Mouse (Mus musculus): ENCODE results near the gene Cenpq. TPM values are rescaled to one million over a fixed set of nuclear protein-coding genes. Genes with fewer than 3 reads are reported as not detected.

The Cenpq gene
- polyA plus RNA-seq (2015; fragmentation: Nextera tagmentation; extraction: Ambion mirVana) = 15.5 and 15.8 TPM in 2 replicates

DNA sequence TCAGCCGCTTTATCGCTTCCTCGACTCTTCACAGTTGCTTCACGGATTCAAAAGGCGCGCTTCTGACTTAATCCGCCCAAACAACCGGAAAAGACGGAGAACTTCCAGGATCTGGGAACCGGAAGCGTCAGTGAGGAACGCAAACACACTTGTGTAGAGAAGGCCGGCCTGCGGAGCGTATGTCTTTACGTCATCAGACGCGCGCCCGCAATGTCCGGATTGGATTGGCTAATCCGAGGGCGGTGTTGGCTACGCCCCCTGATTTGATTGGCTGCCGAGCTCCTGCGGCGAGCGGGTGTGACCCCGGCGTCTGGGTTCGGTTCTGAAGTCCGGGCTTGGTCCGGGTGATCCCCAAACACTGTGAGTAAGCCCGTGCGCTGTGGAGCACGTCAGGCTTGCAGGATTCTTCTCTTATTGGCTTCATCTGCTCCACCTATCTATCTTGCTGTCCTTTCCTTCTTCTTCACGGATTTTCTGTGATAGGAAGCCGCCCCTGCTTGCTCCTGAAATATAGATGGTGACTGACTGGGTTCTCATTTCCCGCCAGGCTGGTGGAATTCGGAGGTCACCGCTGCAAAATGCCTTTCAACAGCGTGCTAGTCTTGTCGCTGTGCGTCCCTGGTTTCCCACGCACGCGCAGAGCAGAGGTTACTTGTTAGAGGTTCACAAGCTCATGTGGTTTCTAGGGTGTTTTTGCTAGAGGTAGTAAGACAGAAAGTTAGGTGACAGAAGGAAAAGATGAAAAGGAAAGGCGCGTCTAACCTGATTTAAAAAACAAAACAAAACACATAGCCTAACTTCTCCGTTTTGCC is at the start of gene Cenpq, which contains the start of gene Mut:
Gene Cenpq, minus strand, starts transcription at position 628 of the 812 bp plus-strand sequence.
Gene Mut, plus strand, starts transcription at position 266 of the 812 bp plus-strand sequence.
- Histone ChIP-seq H3K4me1 (peaks cover 18% of the 10 kb centered on the region), H3K9ac (peak within 1 kb of the TSS; percentile 85), H3K4me2 (peak within 1 kb of the TSS; percentile 91), H3K27me3 (replicated peaks) (no peaks in the 10 kb centered on the region), H3K4me3 (peak within 1 kb of the TSS; percentile 71), H3K9me3 (no peaks in the 10 kb centered on the region), H3K36me3 (peaks cover 34% of the 10 kb centered on the region), H3K27ac (replicated peaks) (peak within 1 kb of the TSS; percentile 93)
- WGBS = under 1% methylated on average over 50 of the region's 50 CpGs
- ATAC-seq (ENCODE audit: extremely low read depth, insufficient number of reproducible peaks, low FRiP score, low TSS enrichment) = peak; percentile 100

DNA sequence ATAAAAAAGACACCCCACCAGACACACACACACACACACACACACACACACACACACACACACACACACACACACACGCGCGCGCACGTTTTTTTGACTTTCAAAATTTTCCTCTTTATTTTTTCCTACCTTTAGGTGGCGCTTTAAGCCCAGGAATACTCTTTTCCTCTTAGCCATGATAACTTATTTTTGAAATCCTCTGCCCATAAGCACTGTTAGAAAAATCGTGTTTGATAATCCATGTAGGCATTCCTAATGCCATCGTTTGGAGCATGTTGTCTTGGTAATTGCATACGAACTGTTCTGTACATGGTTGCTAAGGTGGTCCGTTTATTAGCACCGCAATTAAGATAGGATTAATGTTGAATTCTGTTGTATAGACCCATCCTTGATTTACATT is 43.1 kb upstream of the Cenpq start:
- no peak overlapping the region for H3K9ac ChIP-seq
- no peaks in the 10 kb centered on the region for H3K27me3 ChIP-seq (replicated peaks)
- no peak for ATAC-seq (ENCODE audit: extremely low read depth, insufficient number of reproducible peaks, low FRiP score, low TSS enrichment)
- no peaks in the 10 kb centered on the region for H3K4me1 ChIP-seq
- H3K36me3 ChIP-seq = no peaks in the 10 kb centered on the region
- H3K4me2 ChIP-seq = no peak overlapping the region
- 68% methylated on average over 11 of the region's 11 CpGs for WGBS
- no peak overlapping the region for H3K27ac ChIP-seq (replicated peaks)
- no peaks in the 10 kb centered on the region for H3K9me3 ChIP-seq
- H3K4me3 ChIP-seq = no peak overlapping the region

- H3K9ac ChIP-seq = no peak overlapping the region
- H3K27ac ChIP-seq (replicated peaks) = no peak overlapping the region
- H3K36me3 ChIP-seq = peaks cover 68% of the 10 kb centered on the region
- H3K4me3 ChIP-seq = no peak overlapping the region
- no peaks in the 10 kb centered on the region for H3K27me3 ChIP-seq (replicated peaks)
- ATAC-seq (ENCODE audit: extremely low read depth, insufficient number of reproducible peaks, low FRiP score, low TSS enrichment) = no peak
- no peaks in the 10 kb centered on the region for H3K9me3 ChIP-seq
- WGBS = 70% methylated on average over 3 of the region's 3 CpGs
- no peaks in the 10 kb centered on the region for H3K4me1 ChIP-seq
- no peak overlapping the region for H3K4me2 ChIP-seq
Observed at GRCm38 (mm10) chr17:40948518-40948917, 13.7 kb upstream of the Cenpq start.

- Histone ChIP-seq H3K36me3 (peaks cover 36% of the 10 kb centered on the region), H3K4me3 (peak overlapping the region; percentile 71), H3K27ac (replicated peaks) (peak overlapping the region; percentile 93), H3K9ac (peak overlapping the region; percentile 85), H3K4me2 (peak overlapping the region; percentile 91), H3K9me3 (no peaks in the 10 kb centered on the region), H3K4me1 (peaks cover 18% of the 10 kb centered on the region), H3K27me3 (replicated peaks) (no peaks in the 10 kb centered on the region)
- ATAC-seq (ENCODE audit: extremely low read depth, insufficient number of reproducible peaks, low FRiP score, low TSS enrichment) = 0 out of 2 replicates have a peak, but pooled peaks have one; percentile 21
- under 1% methylated on average over 14 of the region's 14 CpGs for WGBS
Observed at GRCm38 (mm10) chr17:40933985-40934384, 862 bp downstream of the Cenpq start.

GRCm38 (mm10) chr17:40915499-40915898 is 19.3 kb downstream of the Cenpq start:
- Histone ChIP-seq H3K4me2 (no peak overlapping the region), H3K27me3 (replicated peaks) (no peaks in the 10 kb centered on the region), H3K27ac (replicated peaks) (no peak overlapping the region), H3K36me3 (no peaks in the 10 kb centered on the region), H3K4me3 (no peak overlapping the region), H3K9me3 (no peaks in the 10 kb centered on the region), H3K9ac (no peak overlapping the region), H3K4me1 (no peaks in the 10 kb centered on the region)
- ATAC-seq (ENCODE audit: extremely low read depth, insufficient number of reproducible peaks, low FRiP score, low TSS enrichment) = no peak
- 81% methylated on average over 2 of the region's 2 CpGs for WGBS

DNA sequence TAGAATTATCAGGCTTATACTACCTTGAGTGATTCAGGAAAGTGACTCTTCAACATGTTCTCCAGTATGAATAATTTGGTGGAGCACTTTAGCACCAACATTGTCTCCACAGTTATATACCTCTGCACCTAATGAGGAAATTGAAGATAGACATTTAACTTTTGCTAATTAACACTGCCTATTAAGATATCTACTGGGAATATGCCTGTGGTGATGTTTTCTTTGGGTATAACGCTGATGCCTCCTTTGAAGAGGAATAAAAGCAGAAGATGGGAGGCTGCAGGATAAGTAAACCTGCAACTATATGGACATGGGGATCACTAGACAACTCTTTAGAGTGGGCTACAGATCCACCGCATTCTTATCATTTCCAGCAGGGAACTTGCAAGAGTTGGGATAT is 20.6 kb downstream of the Cenpq start, which contains the start of gene Glyatl3:
Gene Glyatl3, minus strand, starts transcription at position 101 of the 400 bp plus-strand sequence.
- 85% methylated on average over 2 of the region's 2 CpGs for WGBS

DNA sequence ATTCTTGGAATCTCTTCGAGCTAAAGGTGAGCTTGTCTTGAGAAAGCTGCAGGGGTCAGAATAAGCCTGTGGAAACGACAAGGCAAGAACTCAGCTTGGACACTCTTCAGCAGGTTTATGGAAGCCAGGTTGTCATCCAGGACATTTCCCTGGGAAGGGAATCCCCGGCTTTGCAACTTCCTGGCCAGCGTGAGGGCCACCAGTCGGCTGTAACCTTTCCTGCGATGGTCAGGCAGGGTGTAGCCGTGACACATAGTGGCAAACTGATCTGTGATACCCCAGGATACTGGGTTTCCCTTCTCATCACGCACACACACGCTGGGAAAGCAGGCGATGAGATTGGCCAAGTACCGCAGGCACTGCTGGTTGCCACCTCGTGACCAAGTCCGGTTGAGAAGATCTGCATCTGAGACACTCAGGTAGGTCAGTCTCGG is 30.1 kb downstream of the Cenpq start:
- Histone ChIP-seq H3K4me2 (peak overlapping the region; percentile 71), H3K4me3 (peak overlapping the region; percentile 42), H3K36me3 (no peaks in the 10 kb centered on the region), H3K4me1 (peaks cover 9% of the 10 kb centered on the region), H3K27ac (replicated peaks) (no peak overlapping the region), H3K9ac (peak overlapping the region; percentile 52; the same call in 1 of the 2 replicates), H3K9me3 (no peaks in the 10 kb centered on the region), H3K27me3 (replicated peaks) (no peaks in the 10 kb centered on the region)
- WGBS = 4% methylated on average over 14 of the region's 14 CpGs
- no peak for ATAC-seq (ENCODE audit: extremely low read depth, insufficient number of reproducible peaks, low FRiP score, low TSS enrichment)

More for the DNA sequence above, 20.6 kb downstream of the Cenpq start, which contains the start of gene Glyatl3:
- Histone ChIP-seq H3K9ac (no peak within 1 kb of the TSS), H3K36me3 (no peaks in the 10 kb centered on the region), H3K4me3 (no peak within 1 kb of the TSS), H3K27me3 (replicated peaks) (no peaks in the 10 kb centered on the region), H3K4me2 (no peak within 1 kb of the TSS), H3K9me3 (no peaks in the 10 kb centered on the region), H3K4me1 (no peaks in the 10 kb centered on the region), H3K27ac (replicated peaks) (no peak within 1 kb of the TSS)
- ATAC-seq (ENCODE audit: extremely low read depth, insufficient number of reproducible peaks, low FRiP score, low TSS enrichment) = no peak

DNA sequence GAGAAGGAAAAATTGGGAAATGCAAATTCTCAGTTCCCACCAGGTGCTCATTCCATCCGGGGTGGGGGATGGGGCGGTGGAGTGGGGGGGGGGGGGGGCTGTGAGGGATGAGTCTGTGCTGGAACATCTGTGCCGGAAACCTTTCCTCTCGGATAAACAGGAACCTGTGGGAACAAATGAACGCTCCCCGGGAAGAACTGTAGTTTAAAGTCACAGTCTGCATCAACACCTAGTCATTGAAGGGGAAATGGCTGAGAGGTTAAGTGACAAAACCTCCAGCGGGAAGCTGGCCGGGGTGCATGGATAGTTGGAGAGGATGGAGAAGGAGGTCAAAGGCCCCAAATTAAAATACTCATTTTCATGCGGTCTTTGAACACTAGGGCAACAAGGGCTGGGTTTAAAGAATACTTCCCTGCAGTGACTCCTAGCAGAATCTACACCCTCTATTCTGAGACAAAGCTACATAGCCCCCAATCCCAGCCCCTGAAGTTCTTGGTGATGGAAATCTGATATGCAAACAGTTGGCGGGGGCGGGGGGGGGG is 30.7 kb downstream of the Cenpq start:
- Histone ChIP-seq H3K9ac (no peak overlapping the region), H3K4me3 (0 out of 2 replicates have a peak overlapping the region, but pooled peaks have one; percentile 42), H3K4me2 (peak overlapping the region; percentile 71), H3K4me1 (peaks cover 9% of the 10 kb centered on the region), H3K27me3 (replicated peaks) (no peaks in the 10 kb centered on the region), H3K27ac (replicated peaks) (no peak overlapping the region), H3K36me3 (no peaks in the 10 kb centered on the region), H3K9me3 (no peaks in the 10 kb centered on the region)
- no peak for ATAC-seq (ENCODE audit: extremely low read depth, insufficient number of reproducible peaks, low FRiP score, low TSS enrichment)
- WGBS = 9% methylated on average over 11 of the region's 11 CpGs

DNA sequence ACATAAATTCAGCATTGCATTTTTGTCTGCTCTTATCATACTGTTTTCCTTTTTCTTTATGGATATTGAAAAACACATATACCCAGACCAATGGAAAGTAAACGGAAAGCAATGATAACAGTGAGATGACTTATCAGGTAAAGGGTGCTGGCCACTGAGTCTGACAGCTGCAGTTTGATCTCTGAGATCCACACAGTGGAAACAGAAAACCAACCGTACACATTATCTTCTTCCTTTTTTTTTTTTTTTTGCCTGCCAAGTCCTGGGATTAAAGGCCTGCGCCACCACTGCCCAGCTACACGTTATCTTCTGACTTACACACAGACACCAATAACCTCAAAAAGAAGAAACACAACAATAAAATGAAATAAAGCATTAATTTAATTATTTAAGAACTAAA is 31.5 kb downstream of the Cenpq start:
- WGBS = 41% methylated on average over 4 of the region's 4 CpGs

GRCm38 (mm10) chr17:40899783-40900363 is 35.0 kb downstream of the Cenpq start:
- Histone ChIP-seq H3K4me3 (no peak overlapping the region), H3K27ac (replicated peaks) (no peak overlapping the region), H3K36me3 (no peaks in the 10 kb centered on the region), H3K9me3 (no peaks in the 10 kb centered on the region), H3K9ac (no peak overlapping the region), H3K27me3 (replicated peaks) (no peaks in the 10 kb centered on the region), H3K4me2 (no peak overlapping the region), H3K4me1 (peaks cover 9% of the 10 kb centered on the region)
- ATAC-seq (ENCODE audit: extremely low read depth, insufficient number of reproducible peaks, low FRiP score, low TSS enrichment) = no peak
- 54% methylated on average over 4 of the region's 4 CpGs for WGBS

More for the DNA sequence above, 31.5 kb downstream of the Cenpq start:
- ATAC-seq (ENCODE audit: extremely low read depth, insufficient number of reproducible peaks, low FRiP score, low TSS enrichment) = no peak
- H3K4me1 ChIP-seq = peaks cover 9% of the 10 kb centered on the region
- no peak overlapping the region for H3K27ac ChIP-seq (replicated peaks)
- no peak overlapping the region for H3K9ac ChIP-seq
- H3K27me3 ChIP-seq (replicated peaks) = no peaks in the 10 kb centered on the region
- H3K9me3 ChIP-seq = no peaks in the 10 kb centered on the region
- no peak overlapping the region for H3K4me3 ChIP-seq
- H3K4me2 ChIP-seq = no peak overlapping the region
- no peaks in the 10 kb centered on the region for H3K36me3 ChIP-seq

- WGBS = 55% methylated on average over 1 of the region's 1 CpGs
- Histone ChIP-seq H3K9ac (no peak overlapping the region), H3K4me3 (no peak overlapping the region), H3K4me1 (no peaks in the 10 kb centered on the region), H3K27me3 (replicated peaks) (no peaks in the 10 kb centered on the region), H3K9me3 (no peaks in the 10 kb centered on the region), H3K4me2 (no peak overlapping the region), H3K36me3 (no peaks in the 10 kb centered on the region), H3K27ac (replicated peaks) (no peak overlapping the region)
- no peak for ATAC-seq (ENCODE audit: extremely low read depth, insufficient number of reproducible peaks, low FRiP score, low TSS enrichment)
Observed at GRCm38 (mm10) chr17:40896863-40897262, 38.0 kb downstream of the Cenpq start.

All from heart, embryonic 13.5 days (tissue).